Mouse (Mus musculus): ENCODE results near the gene Tspan4.

DNA sequence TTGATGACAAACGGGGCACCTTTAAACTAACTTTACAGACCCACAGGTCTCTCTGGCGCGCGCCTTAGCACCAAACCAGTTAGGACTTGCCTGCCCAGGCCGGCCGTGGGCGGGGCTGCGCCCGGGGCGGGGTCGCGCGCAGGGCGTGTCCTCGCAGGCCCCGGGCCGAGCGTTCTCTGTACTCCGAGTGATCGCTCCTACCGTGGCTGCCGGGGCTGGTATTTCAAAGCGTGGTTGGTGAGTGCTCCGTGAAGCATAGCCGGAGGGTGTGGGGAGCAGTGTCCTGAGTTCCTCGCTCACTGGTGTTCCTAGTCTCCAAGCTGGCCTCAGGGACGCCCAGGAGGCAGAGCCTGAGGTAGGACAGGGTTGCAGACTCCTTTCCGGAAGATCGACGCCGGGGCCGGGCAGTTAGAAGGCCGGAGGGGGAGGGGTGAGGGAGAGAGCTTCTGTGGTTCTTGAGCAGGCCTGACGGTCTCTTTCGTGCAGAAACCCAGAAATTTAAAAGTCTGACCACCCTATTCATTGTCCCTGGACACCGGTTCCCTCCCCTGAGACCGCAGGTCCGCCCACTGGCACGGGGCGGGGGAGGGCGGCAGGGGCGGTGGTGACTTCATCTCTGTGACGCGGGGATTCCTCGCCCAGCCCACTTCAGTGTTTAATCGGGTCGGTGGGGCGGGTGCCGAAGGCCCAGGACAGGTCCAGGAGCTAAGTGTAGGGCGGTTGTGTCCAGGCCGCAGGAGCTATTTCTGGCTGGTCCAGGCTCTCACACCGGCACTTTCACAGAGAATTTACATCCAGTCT is 7.6 kb upstream of the Tspan4 start, which contains the start of gene Cd151:
- TF ChIP-seq GATA1 (IDR thresholded peaks at IDR 0.05; ENCODE audit: low read length) (no peak), TAL1 (IDR thresholded peaks at IDR 0.05; ENCODE audit: low read length) (no peak)
